Mouse (Mus musculus) layer of hippocampus, adult 8-10 months (tissue): ENCODE data around the gene Vps36. TPM values are rescaled to one million over a fixed set of nuclear protein-coding genes. Genes with fewer than 3 reads are reported as not detected.

Source experiments
- DNase-seq, 2 experiments: peaks; one replicate each; pipeline ENCODE4 v3.0.0; 2022; ENCODE audit warnings: low spot score in 2 of 2
- total RNA-seq, 4 experiments: library from RNA; stranded (reverse); gene quantifications; 2 replicates each; pipeline ENCODE4 v1.2.4; 2022

The Vps36 gene
- 10 to 100 TPM; 22.3 to 26.4 (median 24.8) TPM for total RNA-seq

DNA sequence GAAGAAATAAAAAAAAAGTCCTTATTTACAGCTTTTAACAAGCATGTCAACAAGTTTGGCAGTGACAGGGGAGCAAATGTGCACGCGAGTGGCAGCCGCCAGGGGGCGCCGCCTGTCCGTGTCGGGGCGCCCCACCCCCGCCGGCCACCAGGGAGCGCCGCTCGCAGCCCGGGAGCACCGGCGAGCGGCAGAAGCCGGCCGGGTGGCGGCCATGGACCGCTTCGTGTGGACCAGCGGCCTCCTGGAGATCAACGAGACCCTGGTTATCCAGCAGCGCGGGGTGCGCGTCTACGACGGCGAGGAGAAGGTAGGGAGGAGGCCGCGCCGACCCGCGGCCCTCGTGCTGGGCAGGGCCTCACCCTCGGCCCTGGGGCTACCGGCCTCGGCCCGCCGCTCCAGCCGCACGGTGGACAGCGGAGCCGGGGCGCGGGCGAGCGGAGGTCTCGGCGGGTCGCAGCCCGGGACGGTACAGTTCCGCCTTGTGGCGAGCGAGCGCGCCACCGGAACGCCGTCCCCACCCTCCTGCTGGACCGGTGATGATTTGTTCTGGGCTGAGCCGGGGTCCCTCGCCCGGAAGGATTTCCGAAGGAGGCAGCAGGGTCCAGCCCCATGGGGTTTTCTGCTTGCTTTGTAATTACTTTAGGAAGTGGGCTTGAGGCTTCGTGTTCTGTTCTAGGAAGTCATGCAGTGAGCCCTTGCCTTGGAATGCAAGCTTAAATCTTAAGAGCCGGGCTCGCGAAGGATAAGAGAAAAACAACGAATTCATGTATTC is at the start of gene Vps36:
Gene Vps36 (plus strand): TSS at position 150 of the 772 bp plus-strand sequence.
- DNase-seq, result peak; percentile 69 to 85

DNA sequence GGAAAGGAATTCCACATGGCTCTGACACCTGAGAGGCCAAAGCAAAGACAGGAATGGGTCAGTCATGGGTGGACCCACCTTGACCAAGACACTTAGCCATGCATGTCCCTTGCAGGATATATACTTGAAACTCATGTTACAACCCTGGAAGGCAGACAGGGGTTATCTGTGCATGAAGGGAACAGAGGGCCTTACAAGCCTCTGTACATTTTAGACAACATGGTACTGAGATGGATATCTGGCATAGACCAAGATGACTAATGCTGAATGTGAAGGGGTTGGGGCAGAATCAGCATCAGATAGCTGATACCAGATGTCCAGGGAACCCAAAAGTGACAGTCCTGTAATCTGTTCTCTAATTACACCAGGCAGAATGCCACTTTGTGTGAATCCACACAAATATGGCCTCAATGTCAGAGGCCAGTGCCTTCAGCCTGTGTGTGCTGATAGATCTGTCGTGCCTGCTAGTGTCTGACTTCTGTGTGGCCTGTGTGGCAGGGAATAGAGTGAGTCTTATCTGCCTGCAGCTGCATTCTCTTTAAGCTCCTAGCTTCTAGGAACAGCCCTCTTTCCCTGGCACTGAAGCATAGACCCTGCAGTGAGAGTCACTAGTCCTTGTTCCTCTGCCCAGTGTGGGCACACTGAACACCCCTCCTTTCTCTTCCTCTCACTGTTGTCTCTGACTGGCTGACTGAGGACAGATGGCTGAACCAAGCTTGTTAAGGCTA is 48.7 kb upstream of the Vps36 start:
- no peak for DNase-seq

DNA sequence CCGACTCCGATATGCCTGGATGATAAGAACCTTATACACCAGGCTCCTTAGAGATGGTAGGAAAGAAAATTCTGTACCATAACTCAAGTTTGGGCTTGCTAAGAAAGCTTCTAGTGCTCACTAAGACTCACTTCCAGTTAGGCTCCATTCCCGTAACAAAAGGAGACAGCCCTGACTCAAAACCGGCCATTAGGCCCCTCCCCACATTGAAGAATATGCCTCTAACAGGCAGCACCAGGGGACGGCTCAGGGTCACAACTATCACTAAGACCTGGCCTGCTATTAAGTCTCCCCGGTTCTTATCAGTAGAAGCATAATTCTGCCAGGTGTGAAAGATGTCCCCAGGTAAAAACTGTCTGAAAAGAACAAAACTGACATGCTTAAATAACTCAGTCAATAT is 46.8 kb upstream of the Vps36 start:
- DNase-seq, result no peak

DNA sequence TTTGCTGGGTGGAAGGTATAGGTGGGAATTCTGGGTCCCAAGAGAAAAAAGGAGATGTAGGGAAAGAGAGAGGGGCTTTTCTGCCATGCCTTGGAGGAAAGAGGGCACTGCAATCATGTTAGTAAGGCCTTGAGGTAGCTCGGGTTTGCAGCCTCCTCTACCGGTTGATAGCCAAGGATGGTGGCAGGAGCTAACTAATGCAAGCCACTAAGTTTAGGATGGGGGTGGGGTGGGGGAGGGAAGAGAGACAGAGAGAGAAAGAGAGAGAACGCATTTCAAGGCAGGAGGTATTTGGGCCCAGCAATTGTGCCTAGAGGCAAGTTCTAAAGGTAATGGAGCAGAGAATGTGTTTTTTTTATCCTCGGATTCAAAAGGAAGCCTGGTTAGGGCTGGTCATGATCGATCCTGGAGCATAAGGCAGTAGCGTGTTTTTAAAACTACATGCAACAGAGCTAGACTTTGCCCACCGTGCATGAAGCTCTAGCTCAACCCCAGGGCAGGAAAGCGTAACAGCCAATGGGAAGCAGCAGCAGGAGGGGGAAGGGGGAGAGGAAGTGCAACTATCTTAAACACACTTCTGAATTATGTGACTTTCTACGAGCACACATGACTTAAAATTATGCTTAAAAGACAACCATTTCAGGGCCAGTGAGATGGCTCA is 44.8 kb upstream of the Vps36 start:
- DNase-seq, result no peak

DNA sequence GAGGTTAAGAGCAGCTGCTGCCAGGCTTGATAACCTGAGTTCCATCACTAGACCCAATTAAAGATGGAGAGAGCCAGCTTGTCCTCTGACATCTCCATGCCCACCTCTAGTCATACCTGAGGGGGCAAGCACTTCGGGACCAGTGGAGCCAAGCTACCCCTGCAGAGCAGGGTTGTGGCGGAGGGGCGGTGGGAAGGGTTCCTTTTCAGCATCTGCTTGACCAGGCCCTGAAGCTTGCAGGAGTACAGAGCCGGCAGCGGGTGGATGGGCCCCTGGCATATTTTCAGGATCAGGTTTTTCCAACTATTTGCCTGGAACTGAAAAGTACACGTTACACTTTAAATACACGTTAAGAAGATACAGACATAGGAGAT is 44.3 kb upstream of the Vps36 start:
- no peak for DNase-seq

DNA sequence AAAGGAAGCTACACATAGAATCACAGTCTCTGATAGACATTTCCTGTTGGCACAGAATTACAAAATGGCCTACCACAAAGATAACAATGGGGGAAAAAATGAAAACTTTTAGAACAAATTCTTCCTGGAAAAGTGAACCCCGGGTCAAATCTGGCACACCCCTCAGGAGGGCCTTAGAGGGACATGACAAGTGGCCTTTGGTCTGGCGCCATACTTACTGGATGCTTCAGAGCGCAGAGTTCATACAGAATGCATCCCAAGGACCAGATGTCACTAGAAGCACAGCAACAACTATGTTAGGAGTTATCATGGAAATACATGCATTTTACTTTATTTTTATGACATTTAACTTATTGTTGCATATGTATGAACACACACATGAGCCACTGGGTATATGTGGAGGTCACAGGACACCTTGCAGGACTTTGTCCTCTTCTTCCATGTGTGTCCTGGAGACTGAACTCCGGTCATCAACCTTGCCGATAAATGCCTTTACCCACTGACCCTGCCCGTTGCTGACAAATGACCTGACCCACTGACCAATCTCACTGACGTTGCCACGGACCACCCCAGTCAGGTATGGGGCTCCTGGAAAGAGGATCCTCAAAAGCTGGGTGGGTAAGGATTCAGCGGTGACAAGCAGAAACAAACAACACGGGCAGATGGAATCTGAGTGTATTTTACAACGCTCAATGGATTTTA is 42.8 kb upstream of the Vps36 start:
- no peak for DNase-seq

DNA sequence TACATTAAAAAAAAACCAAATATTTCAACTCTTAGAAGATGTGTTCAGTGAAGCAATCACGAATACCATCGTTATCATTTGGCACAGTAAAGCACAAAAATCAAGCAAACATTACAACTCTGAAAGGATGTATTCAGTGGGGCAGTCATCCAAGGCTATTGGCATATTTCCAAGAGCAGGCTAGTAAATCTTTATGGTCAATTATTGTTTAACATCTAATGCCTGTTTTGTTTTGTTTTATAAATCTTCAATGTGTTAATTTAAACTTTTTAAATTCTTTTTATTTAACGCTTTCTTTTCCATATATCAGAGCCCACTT is 42.3 kb upstream of the Vps36 start:
- no peak for DNase-seq

DNA sequence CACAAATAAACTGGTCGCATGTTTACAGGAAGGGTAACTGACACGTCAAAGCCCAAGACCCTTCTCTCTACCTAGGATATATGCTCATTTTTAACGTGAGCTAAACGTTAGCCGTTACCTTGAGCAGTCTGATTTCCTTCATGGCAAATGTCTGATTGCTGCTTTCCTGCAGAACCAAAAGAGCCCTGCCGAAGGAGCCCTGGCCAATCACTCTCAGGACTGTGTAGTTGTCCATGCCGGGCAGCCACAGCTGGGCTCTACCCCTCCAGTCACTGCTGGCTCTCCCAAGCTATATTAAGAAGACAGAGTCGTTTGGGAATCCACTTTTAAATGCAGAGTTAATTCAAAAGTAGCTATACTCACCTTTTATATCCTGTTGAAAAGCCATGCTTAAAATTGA is 30.4 kb upstream of the Vps36 start:
- no peak for DNase-seq

DNA sequence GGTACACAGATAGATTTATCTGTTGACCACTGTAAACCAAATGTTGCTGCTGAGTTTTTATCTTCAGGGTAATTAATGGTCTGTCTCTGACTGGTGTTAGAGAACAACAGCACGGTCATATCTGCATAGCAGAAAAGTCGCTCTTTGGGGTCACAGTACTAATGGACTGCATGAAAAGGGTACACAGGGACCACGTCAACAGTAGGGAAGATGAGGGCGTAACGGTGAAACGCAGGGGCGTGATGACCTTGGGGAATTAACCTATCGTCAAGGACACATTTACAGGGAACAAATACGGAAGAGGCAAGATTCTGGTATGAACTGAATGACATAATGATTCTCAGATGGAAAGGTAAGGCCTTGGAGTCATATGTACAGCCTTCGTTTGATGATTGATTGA is 28.2 kb upstream of the Vps36 start:
- DNase-seq, result no peak

DNA sequence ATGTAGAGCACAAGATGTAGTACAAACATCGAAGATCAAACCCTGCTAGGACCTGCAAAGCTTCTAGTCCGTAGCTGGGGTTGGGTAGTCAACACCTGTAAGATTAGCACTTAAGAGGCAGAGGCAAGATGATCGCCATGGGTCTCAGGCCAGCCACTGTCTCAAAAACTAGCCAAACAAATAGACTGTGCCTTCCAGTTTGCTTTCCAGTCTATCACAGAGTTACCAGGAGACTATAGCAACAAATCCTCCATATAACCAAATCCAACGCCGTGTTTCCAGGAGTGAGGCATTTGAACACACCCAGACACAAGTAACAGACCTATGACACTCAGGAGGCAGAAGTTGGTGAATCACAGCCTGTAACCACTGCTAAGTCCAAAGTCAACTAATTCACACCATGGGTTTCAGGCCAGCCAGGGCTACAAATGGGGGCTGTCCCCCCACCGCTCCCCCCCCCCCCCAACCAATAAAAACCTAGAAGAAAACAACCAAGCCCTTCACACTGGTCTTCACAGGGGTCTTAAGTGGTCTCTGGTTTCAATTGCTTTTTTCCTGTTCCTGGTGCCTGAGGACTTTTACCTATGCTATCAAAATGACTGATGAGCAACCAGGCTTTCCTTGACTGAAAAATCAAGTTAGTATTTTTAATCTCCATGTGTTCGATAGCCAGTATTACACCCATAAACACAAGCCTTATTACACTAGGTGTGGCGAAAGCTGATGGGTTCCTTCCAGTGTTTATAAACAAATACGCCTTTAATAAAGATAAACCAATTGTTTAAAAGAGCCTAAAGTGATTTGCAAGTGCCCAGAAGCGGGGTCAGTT is 27.1 kb upstream of the Vps36 start:
- DNase-seq, result no peak

DNA sequence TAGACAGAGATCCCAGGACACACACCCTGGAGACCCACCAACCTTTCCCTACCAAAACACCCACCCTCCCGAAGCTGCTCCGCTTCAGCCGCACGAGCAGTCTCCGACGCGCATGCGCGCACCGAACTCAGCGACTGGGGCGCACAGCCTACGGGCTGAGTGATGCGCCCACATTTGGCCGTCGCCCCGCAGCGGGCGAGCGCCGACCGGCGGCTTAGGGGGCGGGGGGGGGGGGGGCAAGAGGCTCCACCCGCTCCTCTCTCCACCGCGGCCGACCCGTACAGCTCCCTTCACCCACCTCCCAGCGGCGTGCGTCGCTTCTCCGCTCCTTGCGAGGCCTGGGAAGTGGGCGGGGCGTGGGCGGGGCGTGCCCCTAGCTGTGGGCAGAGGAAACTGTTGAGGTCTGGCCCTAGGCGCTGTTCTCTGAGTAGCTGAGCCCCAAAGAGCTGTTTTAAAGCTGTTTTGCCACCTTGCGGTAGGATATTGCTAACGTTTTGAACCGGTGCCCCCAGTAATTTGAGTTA is 26.5 kb upstream of the Vps36 start, which contains the start of gene Nek3:
Gene Nek3 (minus strand): TSS at position 356 of the 524 bp plus-strand sequence.
- peak; percentile 61 to 65 for DNase-seq

DNA sequence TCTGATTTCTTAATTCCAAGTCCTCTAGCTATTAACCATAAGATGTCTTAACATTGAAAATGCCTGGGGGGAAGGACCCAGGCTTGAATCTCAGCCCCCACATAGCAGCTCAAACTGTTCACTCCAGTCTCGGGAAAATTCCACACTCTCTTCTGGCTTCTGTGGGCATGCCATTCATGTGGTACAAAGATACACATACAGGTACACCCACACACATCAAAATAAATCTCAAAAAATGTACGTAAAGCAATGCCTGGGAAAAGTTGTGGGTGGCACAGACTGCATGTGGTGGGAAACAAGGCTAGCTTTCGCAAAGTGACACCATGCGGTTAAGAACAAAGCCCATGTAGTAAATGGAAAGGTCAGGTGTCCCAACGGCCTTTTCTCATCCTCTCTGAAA is 23.4 kb upstream of the Vps36 start:
- DNase-seq, result no peak

DNA sequence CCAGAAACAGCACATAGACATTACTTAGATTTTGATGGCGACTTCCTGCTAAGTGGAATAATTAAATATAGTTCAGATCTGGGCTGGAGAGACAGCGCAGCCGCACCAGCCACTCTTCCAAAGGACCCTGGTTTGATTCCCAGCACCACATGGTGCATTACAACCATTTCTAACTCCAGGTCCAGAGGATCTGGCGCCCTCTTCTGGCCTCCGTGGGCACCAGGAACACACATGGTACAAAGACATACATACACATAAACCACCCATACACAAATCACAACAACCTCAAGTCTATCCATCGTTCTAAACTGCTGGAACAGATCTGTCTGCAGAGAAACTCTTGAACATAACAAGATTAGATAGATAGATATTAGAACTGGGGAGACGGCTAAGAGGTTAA is 16.6 kb upstream of the Vps36 start:
- DNase-seq, result no peak

DNA sequence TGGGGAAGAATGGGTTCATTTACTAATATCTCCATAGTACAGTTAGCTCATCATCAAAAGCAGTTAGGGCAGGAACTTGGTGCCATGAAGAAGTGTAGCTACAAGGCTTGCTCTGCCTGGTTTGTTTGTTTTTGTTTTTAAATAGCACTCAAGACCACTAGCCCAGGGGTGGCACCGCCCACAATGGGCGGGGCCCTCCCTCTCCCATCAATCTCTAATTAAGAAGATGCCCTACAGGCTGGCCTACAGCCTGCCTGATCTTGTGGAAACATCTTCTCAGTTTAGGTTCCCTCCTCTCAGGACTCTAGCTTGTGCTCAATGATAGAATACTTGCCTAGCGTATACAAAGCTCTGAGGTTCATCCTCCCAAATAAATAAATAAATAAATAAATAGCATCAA is 7.7 kb upstream of the Vps36 start:
- no peak for DNase-seq

DNA sequence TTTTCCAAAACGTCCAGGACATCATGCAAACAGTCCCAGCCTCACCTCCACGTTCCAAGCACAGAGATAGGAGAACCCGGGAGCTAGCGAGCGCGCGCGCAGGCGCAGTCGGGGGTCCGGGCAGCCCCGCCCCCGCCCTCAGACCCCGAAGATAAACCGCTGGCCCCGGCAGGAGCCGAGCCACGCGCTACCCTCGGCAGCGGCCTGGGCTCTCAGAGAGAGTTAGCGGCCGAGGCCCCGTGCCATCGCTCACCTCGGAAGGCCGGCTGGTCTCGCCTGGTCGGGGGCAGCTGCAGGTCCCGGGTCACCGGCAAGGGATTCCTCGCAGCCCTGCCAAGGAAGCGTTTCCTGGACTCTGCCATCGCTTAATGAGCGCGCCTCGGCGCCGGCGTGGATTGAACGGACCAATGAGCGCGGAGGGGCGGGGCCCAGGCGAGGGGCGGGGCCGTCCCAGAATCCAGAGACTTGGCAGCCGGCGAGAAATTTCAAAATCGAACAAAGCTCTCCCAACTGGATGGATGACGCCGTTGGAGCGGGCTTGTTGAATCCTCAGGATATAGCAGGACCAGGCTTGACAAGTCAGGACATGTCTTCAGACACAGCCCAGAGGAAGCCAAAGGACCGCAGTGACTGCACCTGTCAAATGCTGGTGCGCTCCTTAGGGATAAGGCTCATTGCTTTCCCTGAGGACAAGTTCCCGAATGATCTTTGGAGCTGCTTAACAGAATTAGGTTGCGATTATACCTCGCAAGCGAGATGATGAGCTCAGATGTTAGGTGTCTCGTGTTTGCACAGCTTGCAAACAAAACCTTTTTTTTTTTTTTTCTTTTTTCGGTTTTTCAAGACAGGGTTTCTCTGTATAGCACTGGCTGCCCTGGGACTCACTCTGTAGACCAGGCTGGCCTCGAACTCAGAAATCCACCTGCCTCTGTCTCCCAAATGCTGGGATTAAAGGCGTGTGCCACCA is 6.9 kb upstream of the Vps36 start, which contains the start of gene Ckap2:
Gene Ckap2 (minus strand): TSS at position 389 of the 967 bp plus-strand sequence.
- peak; percentile 61 to 73 for DNase-seq

DNA sequence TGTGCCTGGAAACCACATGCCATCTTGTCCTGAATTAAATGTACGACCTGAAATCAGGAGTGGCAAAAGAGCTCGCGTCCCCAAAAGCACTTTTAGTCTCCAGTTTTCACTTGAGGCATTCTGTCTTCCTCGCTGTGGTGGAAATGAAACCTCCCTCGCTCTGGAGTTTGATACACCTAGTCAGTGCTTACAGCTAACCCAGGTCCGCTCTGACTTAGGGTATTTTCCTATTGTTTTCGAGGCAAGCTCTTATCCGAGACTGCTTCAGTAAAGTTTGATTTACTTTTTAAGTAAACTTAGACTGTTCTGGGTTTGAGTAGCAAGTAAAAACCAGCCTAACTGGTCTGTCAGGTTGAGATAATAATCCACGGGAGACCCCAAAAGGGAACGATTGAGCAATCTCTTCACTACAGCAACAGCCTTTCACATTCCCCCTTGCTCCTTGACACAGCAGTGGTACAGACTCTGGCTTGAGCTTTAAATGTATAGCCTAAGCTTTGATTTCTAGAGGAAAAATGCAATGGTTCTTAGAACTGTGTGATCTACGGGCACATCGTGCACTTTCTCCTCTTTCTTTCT is 912 bp downstream of the Vps36 start:
- DNase-seq, result no peak

DNA sequence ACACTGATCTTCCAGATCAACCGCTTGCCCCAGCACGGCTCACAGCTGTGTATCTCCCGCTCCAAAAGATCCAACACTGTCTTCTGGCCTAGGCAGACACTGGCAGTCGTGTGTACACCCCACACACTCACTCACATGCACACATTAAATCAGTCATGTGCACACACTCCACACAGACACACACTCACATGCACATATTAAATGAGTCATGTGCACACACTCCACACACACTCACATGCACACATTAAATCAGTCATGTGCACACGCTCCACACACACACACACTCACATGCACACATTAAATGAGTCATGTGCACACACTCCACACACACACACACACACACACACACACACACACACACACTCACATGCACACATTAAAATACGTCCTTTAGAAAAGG is 5.3 kb downstream of the Vps36 start:
- DNase-seq, result no peak

DNA sequence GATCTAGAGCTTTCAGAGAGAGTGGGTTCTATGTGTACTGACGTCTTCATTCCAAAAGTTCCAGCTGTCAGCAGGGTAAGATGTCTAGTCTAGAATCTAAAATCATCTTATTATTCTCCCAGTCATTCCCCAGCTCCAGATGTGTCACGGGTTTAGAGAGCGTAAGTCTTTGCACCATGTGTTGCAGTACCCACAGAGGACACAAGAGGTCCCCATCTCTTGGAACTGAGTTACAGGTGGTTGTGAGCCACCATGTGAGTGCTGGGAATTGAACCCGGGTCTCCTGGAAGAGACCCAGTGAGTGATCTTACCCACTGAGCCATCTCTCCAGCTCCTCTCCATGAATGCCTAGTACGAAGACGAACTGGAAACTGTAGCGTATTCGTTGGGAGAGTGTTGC is 6.9 kb downstream of the Vps36 start:
- no peak for DNase-seq

DNA sequence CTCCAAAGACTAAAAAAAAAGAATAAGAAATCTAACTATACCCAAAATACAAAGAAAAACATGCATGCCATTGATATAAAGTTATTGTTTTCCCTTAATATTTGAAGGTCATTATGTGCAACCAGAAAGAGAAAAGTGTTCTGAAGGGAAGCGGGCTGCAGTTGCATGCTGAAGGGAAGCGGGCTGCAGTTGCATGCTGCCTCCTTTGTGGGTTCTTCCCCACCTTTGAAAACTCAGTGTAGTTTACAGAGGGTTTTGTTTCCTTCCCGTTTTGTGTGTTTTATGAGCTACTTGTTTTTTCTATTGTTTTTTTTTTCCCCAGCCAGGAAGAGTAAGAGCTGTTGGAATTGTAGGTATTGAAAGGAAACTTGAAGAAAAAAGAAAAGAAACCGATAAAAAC is 14.9 kb downstream of the Vps36 start:
- DNase-seq, result no peak
